Mouse (Mus musculus) hindbrain, embryonic 10.5 days (tissue): ENCODE measurements around the gene Ssbp3. TPM values are rescaled to one million over a fixed set of nuclear protein-coding genes. Genes with fewer than 3 reads are reported as not detected.
A peak's percentile ranks its signal among the peaks of the same experiment; 100 is the strongest.

Experiments used
- DNase-seq: peaks from one replicate; pipeline ENCODE4 v3.0.0-alpha.2; 2017; ENCODE audit warnings: low spot score
- H3K27ac ChIP-seq: fragments of 300-500 bp; sonication (generic); 2 replicates; pipeline ENCODE4 v1.5.1; 2016; ENCODE audit warnings: mild to moderate bottlenecking, moderate library complexity
- H3K27me3 ChIP-seq: fragments of 300-500 bp; sonication (generic); 2 replicates; pipeline ENCODE4 v1.6.1; 2016; ENCODE audit warnings: mild to moderate bottlenecking; ENCODE audit not compliant: poor library complexity, insufficient read depth, severe bottlenecking
- H3K36me3 ChIP-seq: fragments of 300-500 bp; sonication (generic); 2 replicates; pipeline ENCODE4 v1.6.1; 2016; ENCODE audit warnings: mild to moderate bottlenecking, moderate library complexity
- H3K4me1 ChIP-seq: fragments of 300-500 bp; sonication (generic); replicated peaks from 2 replicates; pipeline ENCODE4 v1.6.1; 2016; ENCODE audit warnings: mild to moderate bottlenecking
- H3K4me3 ChIP-seq: fragments of 300-500 bp; sonication (generic); 2 replicates; pipeline ENCODE4 v1.5.1; 2016; ENCODE audit warnings: mild to moderate bottlenecking, moderate library complexity
- H3K9me3 ChIP-seq: fragments of 300-500 bp; sonication (generic); 2 replicates; pipeline ENCODE4 v1.6.1; 2016; ENCODE audit warnings: mild to moderate bottlenecking, moderate library complexity
- WGBS: fragments of 180-500 bp; shearing (Covaris S2); methylation state at CpG from one replicate; pipeline ENCODE4 v1.1.7; 2016; 5-methylcytosine and 5-hydroxymethylcytosine counted together
- polyA plus RNA-seq: library from polyadenylated mRNA; unstranded; fragments of >200 nt; fragmentation: Nextera tagmentation; extraction: Ambion mirVana; gene quantifications from 2 replicates; pipeline ENCODE4 v1.2.1, GENCODE M21; 2016

Ssbp3 gene
- polyA plus RNA-seq, 1 experiment from 2014 or later = 180 TPM

DNA sequence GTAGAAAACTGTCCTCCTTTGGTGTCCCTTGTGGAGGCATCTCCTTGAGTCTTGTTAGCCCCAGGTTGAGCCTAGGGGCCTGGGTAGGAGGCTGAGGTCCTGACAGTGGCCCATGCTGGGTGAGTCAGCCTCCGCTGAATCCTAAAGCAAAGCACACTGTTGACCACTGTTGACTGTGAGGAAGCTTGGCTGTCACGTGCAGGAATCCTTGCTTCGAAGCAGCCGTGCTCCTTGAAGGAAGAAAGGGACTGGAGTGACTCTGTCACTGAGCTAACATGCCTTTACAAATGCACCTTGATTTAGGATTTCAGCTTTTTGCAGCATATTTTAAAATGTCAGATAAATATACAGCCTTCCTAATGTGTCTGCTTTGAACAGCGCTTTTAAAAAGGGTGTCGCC is 64.8 kb downstream of the Ssbp3 start:
- WGBS = 70% methylated on average over 6 of the region's 6 CpGs
- Histone ChIP-seq H3K4me1 (peaks cover 100% of the 10 kb centered on the region), H3K27me3 (no peaks in the 10 kb centered on the region), H3K36me3 (peaks cover 35% of the 10 kb centered on the region), H3K9me3 (no peaks in the 10 kb centered on the region), H3K27ac (0 out of 2 replicates have a peak overlapping the region, but pooled peaks have one; percentile 73), H3K4me3 (no peak overlapping the region)
- DNase-seq = no peak

DNA sequence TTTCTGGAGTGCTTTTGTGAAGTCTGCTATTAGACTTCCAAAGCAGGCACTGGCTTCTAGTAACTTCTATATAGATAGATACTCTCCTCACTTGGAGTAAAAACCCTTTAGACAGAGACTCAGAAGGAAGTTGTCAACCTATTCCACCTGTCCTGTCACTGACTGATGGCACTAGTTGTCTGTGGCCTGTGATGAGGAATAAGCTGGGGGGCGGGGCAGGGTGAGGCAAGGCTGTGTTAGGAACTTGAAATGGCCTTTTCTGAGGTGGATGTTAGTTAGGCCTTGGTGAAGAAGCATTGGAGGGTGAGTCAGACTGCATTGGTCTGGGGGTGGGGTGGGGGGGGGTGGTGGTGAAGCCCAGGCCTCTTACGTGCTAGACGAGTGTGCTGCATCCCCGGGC is 65.4 kb downstream of the Ssbp3 start:
- Histone ChIP-seq H3K27me3 (no peaks in the 10 kb centered on the region), H3K9me3 (no peaks in the 10 kb centered on the region), H3K27ac (peak overlapping the region; percentile 73; the same call in 1 of the 2 replicates), H3K4me3 (0 out of 2 replicates have a peak overlapping the region, but pooled peaks have one; percentile 7), H3K36me3 (peaks cover 30% of the 10 kb centered on the region), H3K4me1 (peaks cover 100% of the 10 kb centered on the region)
- 52% methylated on average over 4 of the region's 4 CpGs for WGBS
- DNase-seq = no peak

DNA sequence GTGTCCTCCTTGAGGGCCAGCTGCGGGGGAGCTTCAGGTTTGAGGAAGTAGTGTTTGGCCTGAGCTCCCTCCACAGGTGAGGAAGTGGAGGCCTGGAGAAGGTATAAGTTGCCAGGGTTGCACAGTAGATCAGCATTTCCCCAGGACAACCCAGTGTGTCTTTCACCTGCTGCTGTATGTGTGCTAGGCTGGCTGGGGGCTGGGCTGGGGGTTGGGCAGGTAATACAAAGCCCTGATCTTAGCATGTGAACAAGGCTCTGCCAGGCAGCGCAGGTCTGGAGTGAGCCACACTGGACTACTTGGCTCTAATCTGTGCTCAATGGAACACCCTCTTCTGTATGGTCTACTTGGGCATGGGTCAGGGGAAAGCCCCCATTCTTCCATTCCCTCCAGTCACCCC is 66.1 kb downstream of the Ssbp3 start:
- Histone ChIP-seq H3K27me3 (no peaks in the 10 kb centered on the region), H3K27ac (peak overlapping the region; percentile 73), H3K4me3 (peak overlapping the region; percentile 7; the same call in 1 of the 2 replicates)

DNA sequence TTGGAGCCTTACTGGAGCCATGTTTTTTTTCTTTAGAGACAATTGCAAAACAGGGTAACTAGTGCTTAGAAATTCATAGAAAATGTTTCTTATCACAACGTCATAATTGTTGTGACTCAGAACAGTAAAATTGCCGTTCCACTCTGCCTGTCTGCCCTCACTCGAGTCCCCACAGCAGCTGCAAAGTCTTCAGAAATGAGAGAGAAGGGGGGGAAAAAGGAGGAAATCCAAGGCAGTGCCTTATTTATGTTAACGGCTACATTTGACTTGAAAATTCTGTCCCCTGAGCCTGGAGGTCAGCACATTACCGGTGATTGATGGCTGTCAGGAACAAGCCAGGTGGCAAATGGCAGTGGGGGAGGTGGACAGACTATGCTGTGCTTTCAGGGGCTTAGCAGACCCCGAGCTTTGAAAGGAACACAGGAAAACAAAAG is 66.7 kb downstream of the Ssbp3 start:
- Histone ChIP-seq H3K9me3 (no peaks in the 10 kb centered on the region), H3K4me1 (peaks cover 98% of the 10 kb centered on the region), H3K27me3 (no peaks in the 10 kb centered on the region), H3K27ac (peak overlapping the region; percentile 73), H3K36me3 (peaks cover 32% of the 10 kb centered on the region), H3K4me3 (peak overlapping the region; percentile 7; the same call in 1 of the 2 replicates)
- peak; percentile 66 for DNase-seq
- 12% methylated on average over 6 of the region's 6 CpGs for WGBS

More for the DNA sequence above, 66.1 kb downstream of the Ssbp3 start:
- peaks cover 27% of the 10 kb centered on the region for H3K36me3 ChIP-seq
- no peak for DNase-seq
- no peaks in the 10 kb centered on the region for H3K9me3 ChIP-seq
- WGBS = 61% methylated on average over 2 of the region's 2 CpGs
- peaks cover 100% of the 10 kb centered on the region for H3K4me1 ChIP-seq

- WGBS = 53% methylated on average over 8 of the region's 8 CpGs
- peak overlapping the region; percentile 73 for H3K27ac ChIP-seq
- H3K4me3 ChIP-seq = 0 out of 2 replicates have a peak overlapping the region, but pooled peaks have one; percentile 16
- H3K36me3 ChIP-seq = peaks cover 29% of the 10 kb centered on the region
- DNase-seq = no peak
- no peaks in the 10 kb centered on the region for H3K27me3 ChIP-seq
- H3K9me3 ChIP-seq = no peaks in the 10 kb centered on the region
- peaks cover 98% of the 10 kb centered on the region for H3K4me1 ChIP-seq
These were observed 67.9 kb downstream of the Ssbp3 start for GRCm38 (mm10) chr4:106978376-106978775.

DNA sequence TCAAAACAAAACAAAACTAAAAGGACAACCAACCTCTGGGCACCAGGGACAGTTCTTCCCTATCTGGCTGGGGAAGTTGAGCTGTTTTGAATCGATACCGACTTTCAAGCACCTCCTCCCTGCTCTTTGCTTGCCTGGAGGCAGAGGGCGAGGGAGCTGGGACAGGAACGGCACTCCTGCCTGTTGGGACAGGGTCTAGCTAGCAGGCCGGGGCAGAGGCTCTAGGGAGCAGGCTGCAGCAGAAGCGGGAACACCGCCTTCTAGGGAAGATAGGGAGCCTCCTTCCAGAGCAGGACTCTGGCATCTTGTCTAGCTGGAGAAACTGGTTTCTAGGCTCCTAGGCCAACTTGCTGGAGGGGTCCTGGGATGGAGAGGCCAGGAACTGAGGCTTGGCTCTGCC is 70.2 kb downstream of the Ssbp3 start:
- Histone ChIP-seq H3K4me1 (peaks cover 98% of the 10 kb centered on the region), H3K27ac (peak overlapping the region; percentile 36)
- WGBS = 31% methylated on average over 7 of the region's 7 CpGs

GRCm38 (mm10) chr4:106981385-106982103 is 71.0 kb downstream of the Ssbp3 start:
- Histone ChIP-seq H3K9me3 (no peaks in the 10 kb centered on the region), H3K27ac (0 out of 2 replicates have a peak overlapping the region, but pooled peaks have one; percentile 36), H3K27me3 (no peaks in the 10 kb centered on the region), H3K36me3 (peaks cover 21% of the 10 kb centered on the region), H3K4me3 (no peak overlapping the region), H3K4me1 (peaks cover 98% of the 10 kb centered on the region)
- DNase-seq = no peak
- WGBS = 89% methylated on average over 7 of the region's 7 CpGs

More for the DNA sequence above, 70.2 kb downstream of the Ssbp3 start:
- Histone ChIP-seq H3K36me3 (peaks cover 21% of the 10 kb centered on the region), H3K9me3 (no peaks in the 10 kb centered on the region), H3K27me3 (no peaks in the 10 kb centered on the region), H3K4me3 (no peak overlapping the region)
- no peak for DNase-seq

DNA sequence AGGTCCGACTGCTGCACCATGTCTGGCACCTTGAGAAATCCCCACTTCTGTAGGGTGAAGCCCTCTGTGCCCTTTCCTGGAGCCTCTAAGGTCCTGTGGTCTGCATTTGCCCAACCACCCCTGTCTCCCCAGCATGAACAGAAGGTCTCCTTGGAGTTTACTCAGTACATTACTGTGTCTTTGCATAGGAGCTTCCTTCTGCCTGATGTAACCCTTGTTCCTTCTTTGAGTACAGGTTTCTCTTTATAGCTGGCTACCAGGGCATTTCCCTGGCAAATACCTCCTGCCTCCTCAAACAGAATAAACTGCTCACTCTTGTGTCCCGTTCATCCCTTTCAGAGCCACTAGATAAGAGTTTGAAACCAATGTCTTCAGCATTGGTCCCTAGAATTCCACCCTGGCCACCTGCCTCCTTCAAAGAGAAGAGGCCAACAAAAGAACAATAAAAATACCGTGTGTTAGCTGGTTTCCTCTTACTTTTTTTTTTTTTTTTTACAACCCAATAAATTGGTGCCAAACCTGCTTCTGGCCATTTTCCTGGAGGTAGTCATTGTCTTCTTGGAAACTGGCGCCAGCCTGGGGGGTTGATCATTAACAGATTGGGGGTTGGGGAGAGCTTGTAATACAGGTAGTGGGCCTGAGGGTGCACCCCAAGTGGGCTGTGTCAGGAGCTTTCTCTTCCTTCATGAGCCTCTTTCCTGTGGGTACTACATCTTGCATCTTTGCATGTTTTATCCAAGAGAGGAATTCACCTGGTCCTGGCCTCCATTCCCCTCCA is 72.0 kb downstream of the Ssbp3 start:
- no peak for DNase-seq
- Histone ChIP-seq H3K27me3 (no peaks in the 10 kb centered on the region), H3K4me3 (no peak overlapping the region), H3K4me1 (peaks cover 98% of the 10 kb centered on the region), H3K9me3 (no peaks in the 10 kb centered on the region), H3K27ac (no peak overlapping the region), H3K36me3 (peaks cover 21% of the 10 kb centered on the region)
- WGBS = 66% methylated on average over 4 of the region's 4 CpGs

DNA sequence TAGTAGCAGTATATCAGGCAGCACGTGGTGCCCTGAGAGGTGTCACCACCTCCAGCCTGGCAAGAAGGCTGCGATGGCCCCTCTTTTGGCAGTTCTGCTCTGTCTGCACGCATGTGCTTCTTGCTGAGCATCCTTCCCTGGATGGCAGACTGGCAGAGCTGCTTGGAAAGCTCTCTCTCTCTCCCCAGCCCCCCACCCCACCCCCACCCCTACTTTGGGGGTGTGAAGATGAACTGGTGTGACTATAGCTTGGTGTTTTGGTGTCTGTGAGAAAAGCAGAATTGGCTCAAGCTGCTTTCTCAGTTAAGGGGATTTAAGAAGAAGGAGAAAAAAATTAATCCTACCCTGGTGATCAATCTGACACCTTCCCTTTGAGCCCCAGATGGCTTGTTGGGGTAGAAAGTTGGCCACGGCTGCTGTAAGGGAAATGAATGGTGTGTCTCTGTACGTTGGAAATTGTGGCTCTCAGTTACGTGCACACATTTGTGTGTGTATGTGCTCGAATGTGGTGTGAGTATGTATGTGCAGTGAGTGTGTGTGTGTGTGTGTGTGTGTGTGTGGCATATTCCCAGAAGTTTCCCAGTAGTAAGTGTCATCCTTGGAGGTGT is 73.5 kb downstream of the Ssbp3 start:
- peaks cover 98% of the 10 kb centered on the region for H3K4me1 ChIP-seq

DNA sequence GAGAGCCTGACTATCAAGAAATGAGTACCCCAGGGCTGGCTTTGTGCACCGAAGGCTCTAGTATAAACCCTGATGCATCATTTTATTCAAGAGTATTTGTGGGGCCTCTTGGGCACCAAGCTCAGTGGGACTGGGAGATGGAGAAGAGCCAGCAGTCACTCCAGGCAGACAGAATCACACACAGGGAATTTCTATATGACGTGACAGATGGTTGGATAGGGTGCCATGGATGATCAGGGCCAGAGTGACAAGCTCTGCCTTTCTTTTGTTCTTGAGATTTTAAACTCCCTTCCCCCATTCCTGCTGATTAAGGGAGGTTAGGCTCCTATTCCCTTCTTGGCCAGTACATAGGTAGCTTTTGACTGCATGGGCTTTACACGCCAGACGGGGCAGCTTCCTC is 74.8 kb downstream of the Ssbp3 start:
- no peak overlapping the region for H3K4me3 ChIP-seq
- peak overlapping the region; percentile 88 for H3K27ac ChIP-seq
- H3K4me1 ChIP-seq = peaks cover 98% of the 10 kb centered on the region
- H3K27me3 ChIP-seq = no peaks in the 10 kb centered on the region
- no peak for DNase-seq
- no peaks in the 10 kb centered on the region for H3K9me3 ChIP-seq
- 67% methylated on average over 4 of the region's 4 CpGs for WGBS
- H3K36me3 ChIP-seq = peaks cover 10% of the 10 kb centered on the region

More for the DNA sequence above, 73.5 kb downstream of the Ssbp3 start:
- Histone ChIP-seq H3K27me3 (no peaks in the 10 kb centered on the region), H3K36me3 (peaks cover 20% of the 10 kb centered on the region), H3K9me3 (no peaks in the 10 kb centered on the region), H3K4me3 (no peak overlapping the region), H3K27ac (peak overlapping the region; percentile 88; the same call in 1 of the 2 replicates)
- DNase-seq = no peak
- 74% methylated on average over 7 of the region's 7 CpGs for WGBS

GRCm38 (mm10) chr4:106985899-106986832 is 75.7 kb downstream of the Ssbp3 start:
- peak overlapping the region; percentile 23; the same call in 1 of the 2 replicates for H3K4me3 ChIP-seq
- peaks cover 98% of the 10 kb centered on the region for H3K4me1 ChIP-seq
- H3K27me3 ChIP-seq = 0 out of 2 replicates have a peak, but pooled peaks cover 2% of the 10 kb centered on the region
- H3K36me3 ChIP-seq = peaks cover 13% of the 10 kb centered on the region
- 20% methylated on average over 15 of the region's 15 CpGs for WGBS
- H3K27ac ChIP-seq = peak overlapping the region; percentile 88
- no peaks in the 10 kb centered on the region for H3K9me3 ChIP-seq
- DNase-seq = peak; percentile 66
